Mouse (Mus musculus) testis, adult 2 months (tissue): ENCODE measurements around the gene Rec8. TPM values are rescaled to one million over a fixed set of nuclear protein-coding genes. Genes with fewer than 3 reads are reported as not detected.
A peak's percentile ranks its signal among the peaks of the same experiment; 100 is the strongest.

Source experiments
- H3K27ac ChIP-seq: fragments of 200-500 bp; 2 replicates; pipeline ENCODE4 v1.5.1; 2012; ENCODE audit warnings: low read depth, low read length; ENCODE audit not compliant: control insufficient read depth, insufficient read depth
- H3K27me3 ChIP-seq: fragments of 200-500 bp; 2 replicates; pipeline ENCODE4 v1.6.1; 2012; ENCODE audit warnings: mild to moderate bottlenecking, low read length, moderate library complexity; ENCODE audit not compliant: control insufficient read depth, insufficient read depth
- H3K36me3 ChIP-seq: fragments of 200-500 bp; 2 replicates; pipeline ENCODE4 v1.6.1; 2012; ENCODE audit warnings: mild to moderate bottlenecking, low read length; ENCODE audit not compliant: control insufficient read depth, insufficient read depth
- H3K4me1 ChIP-seq: fragments of 200-500 bp; 2 replicates; pipeline ENCODE4 v1.6.1; 2012; ENCODE audit warnings: low read length; ENCODE audit not compliant: control insufficient read depth, insufficient read depth
- H3K4me3 ChIP-seq: fragments of 200-500 bp; 2 replicates; pipeline ENCODE4 v1.5.1; 2012; ENCODE audit warnings: low read depth, mild to moderate bottlenecking, low read length, moderate library complexity, mixed read lengths; ENCODE audit not compliant: control insufficient read depth
- CTCF ChIP-seq: fragments of 200-500 bp; IDR thresholded peaks from 2 replicates; pipeline ENCODE4 v1.5.1; 2012; ENCODE audit warnings: low read depth, mild to moderate bottlenecking, inconsistent platforms, low read length, moderate library complexity; ENCODE audit not compliant: control insufficient read depth, insufficient read depth, insufficient replicate concordance
- POLR2A ChIP-seq: fragments of 200-500 bp; IDR thresholded peaks from 2 replicates; pipeline ENCODE4 v1.6.1; 2012; ENCODE audit warnings: low read depth, mild to moderate bottlenecking, inconsistent platforms, low read length, moderate library complexity; ENCODE audit not compliant: control insufficient read depth
- polyA plus RNA-seq: library from polyadenylated mRNA; depleted of rRNA; stranded (reverse); fragments of >200 nt; gene quantifications from 2 replicates; pipeline ENCODE4 v1.2.3, GENCODE M21; 2012; rRNA removed

Gene Rec8
- polyA plus RNA-seq, result 65.8 and 78.1 TPM in 2 replicates

GRCm38 (mm10) chr14:55617822-55618221, at the start of gene Rec8:
TSS of gene Rec8 (plus strand) at chr14:55618037.
- H3K4me3 ChIP-seq, result peak within 1 kb of the TSS; percentile 76
- H3K27me3 ChIP-seq, result no peaks in the 10 kb centered on the region
- peak within 1 kb of the TSS; percentile 30 for H3K27ac ChIP-seq
- no peak for TF ChIP-seq CTCF
- peak; percentile 43; the same call in 1 of the 2 replicates for TF ChIP-seq POLR2A
- H3K4me1 ChIP-seq, result peaks cover 12% of the 10 kb centered on the region
- H3K36me3 ChIP-seq, result no peaks in the 10 kb centered on the region

- H3K4me3 ChIP-seq, result no peak overlapping the region
- no peaks in the 10 kb centered on the region for H3K27me3 ChIP-seq
- no peak overlapping the region for H3K27ac ChIP-seq
- peaks cover 5% of the 10 kb centered on the region for H3K4me1 ChIP-seq
- H3K36me3 ChIP-seq, result peaks cover 5% of the 10 kb centered on the region
- no peak for TF ChIP-seq CTCF
- TF ChIP-seq POLR2A, result no peak
Measured at GRCm38 (mm10) chr14:55570588-55570987, 47.2 kb upstream of the Rec8 start.

- TF ChIP-seq POLR2A (no peak), CTCF (no peak)
- Histone ChIP-seq H3K27ac (no peak overlapping the region), H3K27me3 (no peaks in the 10 kb centered on the region), H3K36me3 (peaks cover 2% of the 10 kb centered on the region), H3K4me1 (peaks cover 14% of the 10 kb centered on the region), H3K4me3 (no peak overlapping the region)
Measured at GRCm38 (mm10) chr14:55571760-55572159, 46.1 kb upstream of the Rec8 start.

GRCm38 (mm10) chr14:55575302-55575701, 42.5 kb upstream of the Rec8 start, which contains the start of gene Fitm1:
TSS of gene Fitm1 (plus strand) at chr14:55575617.
- H3K36me3 ChIP-seq, result no peaks in the 10 kb centered on the region
- peak within 1 kb of the TSS; percentile 68 for H3K27ac ChIP-seq
- H3K4me3 ChIP-seq, result peak within 1 kb of the TSS; percentile 75
- TF ChIP-seq CTCF, result no peak
- TF ChIP-seq POLR2A, result no peak
- no peaks in the 10 kb centered on the region for H3K27me3 ChIP-seq
- peaks cover 23% of the 10 kb centered on the region for H3K4me1 ChIP-seq

GRCm38 (mm10) chr14:55575711-55576110, 42.1 kb upstream of the Rec8 start:
- H3K4me1 ChIP-seq, result peaks cover 23% of the 10 kb centered on the region
- H3K27me3 ChIP-seq, result no peaks in the 10 kb centered on the region
- peak overlapping the region; percentile 68 for H3K27ac ChIP-seq
- no peaks in the 10 kb centered on the region for H3K36me3 ChIP-seq
- peak overlapping the region; percentile 75 for H3K4me3 ChIP-seq
- TF ChIP-seq CTCF, result no peak
- TF ChIP-seq POLR2A, result no peak

GRCm38 (mm10) chr14:55576376-55576775, 41.5 kb upstream of the Rec8 start:
- no peak overlapping the region for H3K27ac ChIP-seq
- H3K4me1 ChIP-seq, result peaks cover 23% of the 10 kb centered on the region
- H3K36me3 ChIP-seq, result no peaks in the 10 kb centered on the region
- TF ChIP-seq POLR2A (no peak), CTCF (no peak)
- peak overlapping the region; percentile 30 for H3K4me3 ChIP-seq
- H3K27me3 ChIP-seq, result no peaks in the 10 kb centered on the region

GRCm38 (mm10) chr14:55577871-55578667, 39.8 kb upstream of the Rec8 start, which contains the start of gene Psme1:
TSS of gene Psme1 (plus strand) at chr14:55578123.
- H3K4me1 ChIP-seq, result peaks cover 23% of the 10 kb centered on the region
- H3K4me3 ChIP-seq, result peak within 1 kb of the TSS; percentile 67
- no peak for TF ChIP-seq CTCF
- peak; percentile 56 for TF ChIP-seq POLR2A
- H3K27ac ChIP-seq, result peak within 1 kb of the TSS; percentile 34
- no peaks in the 10 kb centered on the region for H3K36me3 ChIP-seq
- H3K27me3 ChIP-seq, result no peaks in the 10 kb centered on the region
